Mouse (Mus musculus) midbrain, embryonic 12.5 days (tissue): ENCODE data around the gene Oog3. TPM values are rescaled to one million over a fixed set of nuclear protein-coding genes. Genes with fewer than 3 reads are reported as not detected.

ENCODE experiments used
- ATAC-seq: fragments of 200-750 bp; cut with Nextera tagmentation; 2 replicates; pipeline ENCODE4 v1.8.0; 2017; ENCODE audit warnings: low read depth, moderate TSS enrichment, moderate library complexity; ENCODE audit not compliant: low FRiP score
- H3K27ac ChIP-seq: fragments of 300-500 bp; sonication (generic); replicated peaks from 2 replicates; pipeline ENCODE4 v1.5.1; 2016; ENCODE audit warnings: mild to moderate bottlenecking
- H3K27me3 ChIP-seq: fragments of 300-500 bp; sonication (generic); 2 replicates; pipeline ENCODE4 v1.6.1; 2016; ENCODE audit warnings: mild to moderate bottlenecking
- H3K36me3 ChIP-seq: fragments of 300-500 bp; sonication (generic); 2 replicates; pipeline ENCODE4 v1.6.1; 2016
- H3K4me1 ChIP-seq: fragments of 300-500 bp; sonication (generic); 2 replicates; pipeline ENCODE4 v1.6.1; 2016
- H3K4me2 ChIP-seq: fragments of 300-500 bp; sonication (generic); replicated peaks from 2 replicates; pipeline ENCODE4 v1.6.1; 2016; ENCODE audit warnings: mild to moderate bottlenecking, moderate library complexity
- H3K4me3 ChIP-seq: fragments of 300-500 bp; sonication (generic); 2 replicates; pipeline ENCODE4 v1.5.1; 2016; ENCODE audit warnings: mild to moderate bottlenecking
- H3K9ac ChIP-seq: fragments of 300-500 bp; sonication (generic); replicated peaks from 2 replicates; pipeline ENCODE4 v1.6.1; 2016; ENCODE audit warnings: mild to moderate bottlenecking, moderate library complexity
- H3K9me3 ChIP-seq: fragments of 300-500 bp; sonication (generic); 2 replicates; pipeline ENCODE4 v1.6.1; 2016; ENCODE audit warnings: mild to moderate bottlenecking
- WGBS: fragments of 180-500 bp; shearing (Covaris S2); methylation state at CpG from one replicate; pipeline ENCODE4 v1.1.7; 2016; 5-methylcytosine and 5-hydroxymethylcytosine counted together
- polyA plus RNA-seq: library from polyadenylated mRNA; unstranded; fragments of >200 nt; fragmentation: Nextera tagmentation; extraction: Ambion mirVana; gene quantifications from 2 replicates; pipeline ENCODE4 v1.2.1, GENCODE M21; 2016

The Oog3 gene
- polyA plus RNA-seq, result not detected in 2 replicates

DNA sequence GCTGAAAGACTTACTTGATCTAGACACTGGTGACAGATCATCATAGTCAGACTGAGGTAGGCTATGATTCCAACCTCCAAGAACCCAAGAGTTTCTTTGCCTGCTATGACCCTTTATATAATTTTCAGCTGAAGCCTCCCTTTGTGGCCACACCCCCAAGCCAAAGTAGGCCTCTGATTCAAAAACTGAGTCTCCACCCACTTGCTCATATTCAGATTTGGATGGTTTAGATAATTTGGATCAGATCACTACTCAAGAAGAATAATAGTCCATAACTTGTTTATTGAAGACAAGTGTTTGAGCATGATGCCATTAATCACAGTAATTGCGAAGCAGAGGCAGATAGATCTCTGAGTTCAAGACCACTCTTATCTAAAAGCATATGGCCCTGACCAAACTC lies at the start of gene Oog3:
Gene Oog3, minus strand, starts transcription at position 101 of the 400 bp plus-strand sequence.
- no peak within 1 kb of the TSS for H3K27ac ChIP-seq
- no peaks in the 10 kb centered on the region for H3K27me3 ChIP-seq
- no peaks in the 10 kb centered on the region for H3K36me3 ChIP-seq
- no peak within 1 kb of the TSS for H3K9ac ChIP-seq
- no peak for ATAC-seq
- no peaks in the 10 kb centered on the region for H3K4me1 ChIP-seq
- peaks cover 68% of the 10 kb centered on the region for H3K9me3 ChIP-seq
- no peak within 1 kb of the TSS for H3K4me2 ChIP-seq
- WGBS, result 74% methylated on average over 1 of the region's 1 CpGs
- H3K4me3 ChIP-seq, result no peak within 1 kb of the TSS

DNA sequence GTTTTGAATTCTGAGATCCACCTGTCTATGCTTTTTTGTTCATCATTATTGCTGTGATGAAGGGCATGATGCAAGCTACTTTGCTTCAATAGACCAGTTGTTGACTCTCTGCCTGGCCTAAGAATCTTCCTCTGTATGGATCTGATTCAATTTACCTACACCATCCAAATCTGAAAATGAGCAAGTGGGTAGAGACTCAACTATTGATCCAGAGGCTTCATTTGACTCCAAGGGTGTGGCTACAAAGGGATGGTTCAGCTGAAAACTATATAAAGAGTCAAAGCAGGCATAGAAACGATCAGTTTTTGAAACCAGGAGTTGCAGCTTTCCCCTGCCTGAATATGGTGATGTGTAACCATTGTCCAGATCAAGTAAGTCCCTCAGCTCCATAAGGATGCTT lies 28.0 kb upstream of the Oog3 start, which contains the start of gene Oog2:
Gene Oog2, plus strand, starts transcription at position 301 of the 400 bp plus-strand sequence.
- ATAC-seq, result no peak
- Histone ChIP-seq H3K27me3 (no peaks in the 10 kb centered on the region), H3K9ac (no peak within 1 kb of the TSS), H3K4me1 (no peaks in the 10 kb centered on the region), H3K4me3 (no peak within 1 kb of the TSS), H3K4me2 (no peak within 1 kb of the TSS), H3K36me3 (no peaks in the 10 kb centered on the region), H3K9me3 (peaks cover 31% of the 10 kb centered on the region), H3K27ac (no peak within 1 kb of the TSS)
- 37% methylated on average over 1 of the region's 1 CpGs for WGBS

Other genes with a start within 250 kb of the Oog3 start
- not detected in 2 replicates for gene Pramef25, start 211.6 kb downstream of the Oog3 start, polyA plus RNA-seq
- not detected in 2 replicates for gene Gm13101, start 195.7 kb downstream of the Oog3 start, polyA plus RNA-seq
- not detected in 2 replicates for gene Pramef17, start 168.3 kb downstream of the Oog3 start, polyA plus RNA-seq
- gene Pramel4, start 103.5 kb downstream of the Oog3 start, polyA plus RNA-seq, result not detected in 2 replicates
- gene Gm13102, start 56.2 kb downstream of the Oog3 start, polyA plus RNA-seq, result not detected in 2 replicates
- not detected in 2 replicates for gene Oog2, start 28.1 kb upstream of the Oog3 start, polyA plus RNA-seq
- not detected in 2 replicates for gene C87977, start 50.7 kb upstream of the Oog3 start, polyA plus RNA-seq
- not detected in 2 replicates for gene Pramel5, start 117.8 kb upstream of the Oog3 start, polyA plus RNA-seq
- gene Gm13128, start 167.6 kb upstream of the Oog3 start, polyA plus RNA-seq, result not detected in 2 replicates
- not detected in 2 replicates for gene Gm13119, start 195.3 kb upstream of the Oog3 start, polyA plus RNA-seq
- gene Pramef20, start 215.3 kb upstream of the Oog3 start, polyA plus RNA-seq, result not detected in 2 replicates
- not detected in 2 replicates for gene Pramef12, start 245.8 kb upstream of the Oog3 start, polyA plus RNA-seq